Comparison of ENCODE assay signal across 8 mouse cellular contexts in genomic region chr5:89679871-89680536, GRCm38 (mm10).
DNase-seq lines count a peak whose midpoint lies in the region; ATAC-seq and TF ChIP-seq lines count a peak whose summit lies in the region.

No protein-coding gene starts in this region.

- 70% methylated on average over 5 of the region's 5 CpGs for WGBS in forebrain, embryonic 14.5 days
- WGBS in forebrain, embryonic 13.5 days = 73% methylated on average over 5 of the region's 5 CpGs
- 76% methylated on average over 5 of the region's 5 CpGs for WGBS in midbrain, embryonic 11.5 days
- WGBS in midbrain, embryonic 10.5 days = 68% methylated on average over 5 of the region's 5 CpGs
- WGBS in liver, postnatal 0 days (ENCODE audit: insufficient replicate concordance) = 56% methylated on average over 5 of the region's 5 CpGs

- no peak overlapping the region for H3K4me2 ChIP-seq in forebrain, embryonic 14.5 days (ENCODE audit: low read length)
- no peak overlapping the region for H3K4me2 ChIP-seq in forebrain, embryonic 13.5 days
- H3K4me2 ChIP-seq in midbrain, embryonic 11.5 days = no peak overlapping the region
- no peak overlapping the region for H3K4me2 ChIP-seq in liver, postnatal 0 days (ENCODE audit: low read depth, low read length)

- H3K9ac ChIP-seq in forebrain, embryonic 14.5 days (ENCODE audit: low read length) = no peak overlapping the region
- H3K9ac ChIP-seq in forebrain, embryonic 13.5 days = no peak overlapping the region
- no peak overlapping the region for H3K9ac ChIP-seq in midbrain, embryonic 11.5 days (ENCODE audit: low read length)
- no peak overlapping the region for H3K9ac ChIP-seq in liver, postnatal 0 days (replicated peaks)

- no peak overlapping the region for H3K27ac ChIP-seq in forebrain, embryonic 14.5 days (ENCODE audit: low read depth, low read length)
- no peak overlapping the region for H3K27ac ChIP-seq in forebrain, embryonic 13.5 days
- no peak overlapping the region for H3K27ac ChIP-seq in midbrain, embryonic 11.5 days (ENCODE audit: low read depth, low read length)
- H3K27ac ChIP-seq in midbrain, embryonic 10.5 days (replicated peaks) = no peak overlapping the region
- H3K27ac ChIP-seq in liver, postnatal 0 days (ENCODE audit: low read depth) = no peak overlapping the region

- H3K9me3 ChIP-seq in forebrain, embryonic 14.5 days (replicated peaks; ENCODE audit: control insufficient read depth, low read length) = no peaks in the 10 kb centered on the region
- H3K9me3 ChIP-seq in forebrain, embryonic 13.5 days (replicated peaks) = no peaks in the 10 kb centered on the region
- no peaks in the 10 kb centered on the region for H3K9me3 ChIP-seq in midbrain, embryonic 11.5 days (ENCODE audit: control insufficient read depth, low read length)
- no peaks in the 10 kb centered on the region for H3K9me3 ChIP-seq in midbrain, embryonic 10.5 days (replicated peaks)
- H3K9me3 ChIP-seq in liver, postnatal 0 days (ENCODE audit: low read length) = no peaks in the 10 kb centered on the region

- peak; percentile 88 for DNase-seq in forebrain, embryonic 14.5 days (ENCODE audit: low spot score)
- DNase-seq in midbrain, embryonic 11.5 days (ENCODE audit: low spot score, missing footprints) = peak; percentile 96
- no peak for DNase-seq in midbrain, embryonic 10.5 days (ENCODE audit: low spot score)
- peak; percentile 87 for DNase-seq in adipocyte (ENCODE audit: low spot score)
- peak; percentile 66 for DNase-seq in forelimb bud, embryonic 11.5 days (ENCODE audit: low read depth, low spot score)
- peak; percentile 41 for DNase-seq in liver, postnatal 0 days
- no peak for DNase-seq in frontal cortex, postnatal 14 days (ENCODE audit: low spot score in 2 of 2)

- H3K4me1 ChIP-seq in forebrain, embryonic 14.5 days (ENCODE audit: control insufficient read depth, insufficient read depth, low read length) = no peaks in the 10 kb centered on the region
- no peaks in the 10 kb centered on the region for H3K4me1 ChIP-seq in forebrain, embryonic 13.5 days
- H3K4me1 ChIP-seq in midbrain, embryonic 11.5 days (ENCODE audit: control insufficient read depth, insufficient read depth, low read length) = no peaks in the 10 kb centered on the region
- H3K4me1 ChIP-seq in midbrain, embryonic 10.5 days = no peaks in the 10 kb centered on the region
- no peaks in the 10 kb centered on the region for H3K4me1 ChIP-seq in liver, postnatal 0 days (ENCODE audit: insufficient read depth)

- no peaks in the 10 kb centered on the region for H3K27me3 ChIP-seq in forebrain, embryonic 14.5 days (replicated peaks; ENCODE audit: control insufficient read depth, insufficient read depth, low read length)
- H3K27me3 ChIP-seq in forebrain, embryonic 13.5 days = no peaks in the 10 kb centered on the region
- no peaks in the 10 kb centered on the region for H3K27me3 ChIP-seq in midbrain, embryonic 11.5 days (ENCODE audit: control insufficient read depth, insufficient read depth, low read length)
- no peaks in the 10 kb centered on the region for H3K27me3 ChIP-seq in midbrain, embryonic 10.5 days (ENCODE audit: low read depth, poor library complexity, severe bottlenecking)
- H3K27me3 ChIP-seq in liver, postnatal 0 days (ENCODE audit: insufficient read depth, low read length) = no peaks in the 10 kb centered on the region

- H3K36me3 ChIP-seq in forebrain, embryonic 14.5 days (ENCODE audit: control insufficient read depth, insufficient read depth, low read length) = 0 out of 2 replicates have a peak, but pooled peaks cover 3% of the 10 kb centered on the region
- H3K36me3 ChIP-seq in forebrain, embryonic 13.5 days (ENCODE audit: poor library complexity, severe bottlenecking) = peaks cover 6% of the 10 kb centered on the region; the same call in 1 of the 2 replicates
- H3K36me3 ChIP-seq in midbrain, embryonic 11.5 days (ENCODE audit: control insufficient read depth, insufficient read depth, low read length) = no peaks in the 10 kb centered on the region
- peaks cover 4% of the 10 kb centered on the region; the same call in 1 of the 2 replicates for H3K36me3 ChIP-seq in midbrain, embryonic 10.5 days
- H3K36me3 ChIP-seq in liver, postnatal 0 days (replicated peaks; ENCODE audit: insufficient read depth, low read length) = no peaks in the 10 kb centered on the region

- no peak for TF ChIP-seq EP300 in liver, postnatal 0 days (IDR thresholded peaks at IDR 0.05; ENCODE audit: low read depth)

- H3K4me3 ChIP-seq in forebrain, embryonic 14.5 days (ENCODE audit: low read depth, low read length) = no peak overlapping the region
- no peak overlapping the region for H3K4me3 ChIP-seq in forebrain, embryonic 13.5 days
- no peak overlapping the region for H3K4me3 ChIP-seq in midbrain, embryonic 11.5 days (ENCODE audit: low read depth, low read length)
- H3K4me3 ChIP-seq in midbrain, embryonic 10.5 days = no peak overlapping the region
- no peak overlapping the region for H3K4me3 ChIP-seq in liver, postnatal 0 days (ENCODE audit: low read depth, low read length)

- TF ChIP-seq CTCF in liver, postnatal 0 days (IDR thresholded peaks at IDR 0.05; ENCODE audit: low read depth) = peak; percentile 48

- ATAC-seq in forebrain, embryonic 14.5 days = peak; percentile 52
- no peak; the same call in 1 of the 2 replicates for ATAC-seq in forebrain, embryonic 13.5 days
- no peak for ATAC-seq in midbrain, embryonic 11.5 days (ENCODE audit: low FRiP score)
- no peak for ATAC-seq in liver, postnatal 0 days

Comparison
In these comparisons a context has a peak if more than half of its experiments do, and no peak if none do; other contexts are left out.
1. DNase-seq: peak in forebrain, embryonic 14.5 days (single experiment), midbrain, embryonic 11.5 days (single experiment), adipocyte (single experiment), forelimb bud, embryonic 11.5 days (single experiment) and liver, postnatal 0 days (single experiment); none in midbrain, embryonic 10.5 days (single experiment) and frontal cortex, postnatal 14 days (0 of 2).